Mouse (Mus musculus) stomach, embryonic 15.5 days (tissue): ENCODE measurements around the gene Pdcd2. TPM values are rescaled to one million over a fixed set of nuclear protein-coding genes. Genes with fewer than 3 reads are reported as not detected.
"Not testable (repeated sequence)": the region's sequence is repeated elsewhere in the genome, so short reads cannot be mapped to it uniquely, and the experiment has no call there.

Experiments
- ATAC-seq: fragments of 200-750 bp; cut with Nextera tagmentation; 2 replicates; pipeline ENCODE4 v1.8.0; 2017; ENCODE audit warnings: low read depth, moderate number of reproducible peaks, moderate TSS enrichment; ENCODE audit not compliant: insufficient read depth, low FRiP score
- H3K27ac ChIP-seq: fragments of 300-500 bp; sonication (generic); 2 replicates; pipeline ENCODE4 v1.5.1; 2015; ENCODE audit warnings: mild to moderate bottlenecking, inconsistent platforms
- H3K27me3 ChIP-seq: fragments of 300-500 bp; sonication (generic); replicated peaks from 2 replicates; pipeline ENCODE4 v1.6.1; 2015; ENCODE audit warnings: inconsistent platforms
- H3K36me3 ChIP-seq: fragments of 300-500 bp; sonication (generic); 2 replicates; pipeline ENCODE4 v1.6.1; 2015; ENCODE audit warnings: inconsistent platforms
- H3K4me1 ChIP-seq: fragments of 300-500 bp; sonication (generic); 2 replicates; pipeline ENCODE4 v1.6.1; 2015; ENCODE audit warnings: inconsistent platforms
- H3K4me2 ChIP-seq: fragments of 300-500 bp; sonication (generic); 2 replicates; pipeline ENCODE4 v1.6.1; 2015; ENCODE audit warnings: mild to moderate bottlenecking, inconsistent platforms
- H3K4me3 ChIP-seq: fragments of 300-500 bp; sonication (generic); replicated peaks from 2 replicates; pipeline ENCODE4 v1.5.1; 2015; ENCODE audit warnings: inconsistent platforms
- H3K9ac ChIP-seq: fragments of 300-500 bp; sonication (generic); 2 replicates; pipeline ENCODE4 v1.6.1; 2015; ENCODE audit warnings: inconsistent platforms
- H3K9me3 ChIP-seq: fragments of 300-500 bp; sonication (generic); 2 replicates; pipeline ENCODE4 v1.6.1; 2016; ENCODE audit warnings: inconsistent platforms
- WGBS: fragments of 180-500 bp; shearing (Covaris S2); methylation state at CpG from one replicate; pipeline ENCODE4 v1.1.7; 2015; 5-methylcytosine and 5-hydroxymethylcytosine counted together
- polyA plus RNA-seq: library from polyadenylated mRNA; unstranded; fragments of >200 nt; fragmentation: Nextera tagmentation; extraction: Ambion mirVana; gene quantifications from 2 replicates; pipeline ENCODE4 v1.2.1, GENCODE M21; 2015

Pdcd2 gene
- polyA plus RNA-seq, result 45.1 and 52.8 TPM in 2 replicates

DNA sequence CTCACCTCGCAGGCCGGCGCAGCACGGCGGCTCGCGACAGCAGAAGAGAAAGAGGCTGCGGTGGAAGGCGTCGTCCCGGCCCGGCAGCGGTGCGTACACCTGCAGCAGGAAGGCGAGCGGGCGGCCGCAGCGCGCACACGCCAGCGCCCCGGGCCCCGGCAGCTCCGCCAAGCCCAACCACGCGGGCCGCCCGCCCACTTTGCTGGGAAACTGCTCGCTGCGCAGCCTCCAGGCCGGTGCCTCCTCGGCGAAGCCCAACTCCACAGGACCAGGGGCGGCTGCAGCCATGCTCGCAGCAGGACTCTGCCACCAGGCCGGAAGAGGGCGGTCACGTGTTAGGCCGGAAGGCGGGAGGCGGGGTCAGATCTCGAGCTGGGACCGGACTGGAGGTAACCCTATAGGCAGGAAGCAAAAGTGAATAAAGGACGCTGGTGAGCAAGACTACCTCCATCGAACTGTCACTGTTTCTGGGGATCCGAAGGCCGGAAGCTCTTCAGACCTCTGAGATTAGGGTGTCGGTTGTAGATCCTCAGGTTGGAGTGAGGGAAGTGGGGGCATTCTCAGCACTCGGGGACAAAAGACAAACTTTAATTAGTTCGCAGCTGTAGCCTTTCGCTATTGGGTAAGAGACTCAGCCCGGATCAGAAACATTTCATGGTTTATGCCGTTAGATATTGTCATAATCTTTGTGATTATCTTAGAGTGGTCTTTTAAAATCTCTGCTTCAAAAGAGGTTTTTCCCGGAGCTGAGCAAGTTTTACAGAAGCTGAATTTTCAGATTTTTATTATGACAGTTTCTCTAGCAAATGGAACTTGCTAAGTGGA, at the start of gene Pdcd2:
Gene Pdcd2 (minus strand): TSS at position 316 of the 825 bp plus-strand sequence.
- WGBS, result 1% methylated on average over 55 of the region's 55 CpGs
- H3K4me2 ChIP-seq, result peak within 1 kb of the TSS; percentile 80
- H3K9me3 ChIP-seq, result no peaks in the 10 kb centered on the region
- H3K4me3 ChIP-seq, result peak within 1 kb of the TSS; percentile 93
- ATAC-seq, result peak; percentile 100
- H3K27ac ChIP-seq, result peak within 1 kb of the TSS; percentile 88
- H3K36me3 ChIP-seq, result peaks cover 3% of the 10 kb centered on the region; the same call in 1 of the 2 replicates
- H3K9ac ChIP-seq, result peak within 1 kb of the TSS; percentile 93
- peaks cover 6% of the 10 kb centered on the region for H3K4me1 ChIP-seq
- no peaks in the 10 kb centered on the region for H3K27me3 ChIP-seq

DNA sequence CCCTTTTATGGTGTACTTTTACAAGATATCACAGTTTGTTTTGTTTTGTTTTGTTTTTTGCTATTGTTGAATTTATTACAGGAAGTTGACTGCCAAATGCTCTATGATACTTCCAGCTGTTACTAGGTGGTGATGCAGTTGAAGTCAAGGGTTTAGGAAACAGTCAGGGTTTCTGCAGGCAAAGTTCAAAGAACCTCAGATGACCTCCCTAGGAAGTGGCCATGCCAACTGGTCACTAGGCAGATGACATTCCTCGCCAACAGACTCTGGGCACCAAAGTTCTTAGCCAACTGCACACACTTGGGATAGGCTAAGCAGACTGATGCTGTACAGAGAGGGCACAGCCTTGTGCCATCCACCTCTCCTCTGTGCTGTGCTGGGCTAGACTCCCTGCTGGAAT, 48.0 kb upstream of the Pdcd2 start:
- H3K4me1 ChIP-seq, result no peaks in the 10 kb centered on the region
- no peaks in the 10 kb centered on the region for H3K36me3 ChIP-seq
- no peaks in the 10 kb centered on the region for H3K27me3 ChIP-seq
- no peaks in the 10 kb centered on the region for H3K9me3 ChIP-seq
- H3K9ac ChIP-seq, result no peak overlapping the region
- WGBS, result 60% methylated on average over 1 of the region's 1 CpGs
- ATAC-seq, result no peak
- no peak overlapping the region for H3K4me2 ChIP-seq
- no peak overlapping the region for H3K4me3 ChIP-seq
- no peak overlapping the region for H3K27ac ChIP-seq

DNA sequence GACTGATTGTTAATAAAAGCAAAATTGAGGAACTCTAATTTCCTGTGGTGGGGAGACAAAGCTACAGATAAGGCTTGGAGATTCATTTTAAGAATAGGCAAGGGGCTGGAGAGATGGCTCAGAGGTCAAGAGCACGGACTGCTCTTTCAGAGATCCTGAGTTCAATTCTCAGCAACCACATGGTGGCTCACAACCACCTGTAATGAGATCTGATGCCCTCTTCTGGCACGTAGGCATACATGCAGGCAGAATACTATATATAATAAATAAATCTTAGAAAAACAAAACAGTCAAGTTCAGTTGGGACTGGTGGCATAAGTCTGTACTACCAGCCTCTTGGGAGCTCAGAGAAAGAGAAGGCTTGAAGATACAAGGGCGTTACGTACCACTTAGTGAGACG, 39.8 kb upstream of the Pdcd2 start:
- H3K27ac ChIP-seq, result no peak overlapping the region
- 74% methylated on average over 5 of the region's 5 CpGs for WGBS
- no peaks in the 10 kb centered on the region for H3K4me1 ChIP-seq
- no peaks in the 10 kb centered on the region for H3K9me3 ChIP-seq
- no peak for ATAC-seq
- H3K4me3 ChIP-seq, result no peak overlapping the region
- H3K27me3 ChIP-seq, result no peaks in the 10 kb centered on the region
- H3K36me3 ChIP-seq, result no peaks in the 10 kb centered on the region
- H3K9ac ChIP-seq, result no peak overlapping the region
- no peak overlapping the region for H3K4me2 ChIP-seq

DNA sequence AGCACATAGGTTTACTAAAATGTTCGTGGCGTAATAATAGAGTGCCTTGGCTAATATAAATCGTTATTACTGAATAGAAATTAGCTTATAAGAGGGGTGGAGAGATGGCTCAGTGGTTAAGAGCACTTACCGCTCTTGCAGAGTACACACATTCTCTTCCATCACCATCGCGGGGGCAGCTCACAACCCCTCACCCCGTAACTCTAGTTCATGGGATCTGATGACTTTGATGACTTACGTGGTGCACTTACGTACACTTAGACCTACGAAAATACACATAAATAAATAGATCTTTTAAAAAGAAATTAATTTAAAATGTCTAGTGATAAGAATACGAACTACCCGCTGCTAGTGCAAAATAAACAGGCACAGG, 37.8 kb upstream of the Pdcd2 start:
- 29% methylated on average over 12 of the region's 12 CpGs for WGBS
- H3K27me3 ChIP-seq, result no peaks in the 10 kb centered on the region
- no peaks in the 10 kb centered on the region for H3K9me3 ChIP-seq
- peak overlapping the region; percentile 54 for H3K4me3 ChIP-seq
- peak overlapping the region; percentile 68 for H3K4me2 ChIP-seq
- H3K9ac ChIP-seq, result no peak overlapping the region
- H3K36me3 ChIP-seq, result no peaks in the 10 kb centered on the region
- H3K27ac ChIP-seq, result no peak overlapping the region
- no peak for ATAC-seq
- no peaks in the 10 kb centered on the region for H3K4me1 ChIP-seq

DNA sequence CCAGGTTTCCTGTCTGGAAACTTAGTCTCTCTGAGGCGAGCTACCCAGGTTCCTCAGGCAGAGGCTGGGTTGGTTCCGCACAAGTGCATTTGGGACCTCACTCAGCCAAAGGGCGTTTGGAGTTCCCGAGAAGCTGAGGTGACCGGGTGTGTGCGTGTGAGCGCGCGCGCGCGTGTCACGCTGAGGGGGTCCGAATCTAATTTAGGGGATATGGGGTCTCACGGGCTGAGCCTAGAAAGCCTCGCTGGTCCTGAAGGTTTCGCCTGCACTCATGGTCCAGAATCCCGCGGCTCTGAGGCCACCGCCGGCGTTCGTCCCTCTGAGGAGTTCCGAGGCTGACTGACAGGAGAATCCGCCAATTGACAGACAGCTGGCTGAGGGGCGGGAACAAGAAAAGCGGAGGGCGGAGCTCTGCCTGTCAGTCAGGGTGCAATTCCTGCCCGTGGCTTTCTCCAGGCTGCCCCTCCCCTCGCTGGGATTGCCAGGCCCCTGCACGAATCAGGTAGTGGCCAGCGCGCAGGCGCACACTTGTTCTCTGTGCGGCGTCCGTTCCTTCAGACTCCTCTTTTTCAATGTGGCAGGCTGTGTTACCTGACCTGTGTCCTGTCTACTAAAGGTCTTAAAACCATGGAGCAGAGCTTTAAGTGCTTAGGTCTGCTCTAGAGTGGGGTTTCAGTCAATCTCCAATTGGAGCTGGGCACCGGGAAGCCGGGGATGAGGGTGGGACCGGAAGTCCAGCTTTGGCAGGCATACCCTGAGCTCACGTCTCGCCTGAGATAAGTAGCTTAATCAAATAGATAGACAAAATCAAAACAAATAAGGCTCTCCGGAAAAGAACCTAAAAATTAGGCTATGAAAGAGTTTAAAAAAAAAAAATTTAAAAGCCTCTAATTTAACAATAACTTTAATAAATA, 37.2 kb upstream of the Pdcd2 start, which contains the start of gene Prdm9:
Gene Prdm9 (minus strand): TSS at position 341 of the 914 bp plus-strand sequence.
- Histone ChIP-seq H3K4me1 (no peaks in the 10 kb centered on the region), H3K27me3 (no peaks in the 10 kb centered on the region), H3K36me3 (no peaks in the 10 kb centered on the region), H3K27ac (peak within 1 kb of the TSS; percentile 92), H3K9ac (peak within 1 kb of the TSS; percentile 68), H3K4me3 (peak within 1 kb of the TSS; percentile 54), H3K9me3 (no peaks in the 10 kb centered on the region), H3K4me2 (peak within 1 kb of the TSS; percentile 86)
- WGBS, result under 1% methylated on average over 43 of the region's 43 CpGs
- peak; percentile 100 for ATAC-seq

DNA sequence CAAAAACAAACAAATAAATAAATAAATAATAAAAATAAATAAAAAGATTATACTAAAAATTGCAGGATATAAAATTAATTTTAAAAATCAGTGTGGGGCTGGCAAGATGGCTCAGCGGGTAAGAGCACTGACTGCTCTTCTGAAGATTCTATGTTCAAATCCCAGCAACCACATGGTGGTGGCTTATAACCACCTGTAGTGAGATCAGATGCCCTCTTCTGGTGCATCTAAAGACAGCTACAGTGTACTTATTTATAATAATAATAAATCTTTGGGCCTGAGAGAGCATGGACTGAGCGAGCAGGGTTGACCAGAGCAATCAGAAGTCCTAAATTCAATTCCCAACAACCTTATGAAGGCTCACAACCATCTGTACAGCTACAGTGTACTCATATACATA, 32.8 kb upstream of the Pdcd2 start:
- no peaks in the 10 kb centered on the region for H3K9me3 ChIP-seq
- H3K9ac ChIP-seq, result no peak overlapping the region
- ATAC-seq, result no peak
- H3K4me2 ChIP-seq, result no peak overlapping the region
- H3K27me3 ChIP-seq, result no peaks in the 10 kb centered on the region
- 76% methylated on average over 2 of the region's 2 CpGs for WGBS
- no peaks in the 10 kb centered on the region for H3K36me3 ChIP-seq
- no peak overlapping the region for H3K4me3 ChIP-seq
- H3K27ac ChIP-seq, result no peak overlapping the region
- no peaks in the 10 kb centered on the region for H3K4me1 ChIP-seq

DNA sequence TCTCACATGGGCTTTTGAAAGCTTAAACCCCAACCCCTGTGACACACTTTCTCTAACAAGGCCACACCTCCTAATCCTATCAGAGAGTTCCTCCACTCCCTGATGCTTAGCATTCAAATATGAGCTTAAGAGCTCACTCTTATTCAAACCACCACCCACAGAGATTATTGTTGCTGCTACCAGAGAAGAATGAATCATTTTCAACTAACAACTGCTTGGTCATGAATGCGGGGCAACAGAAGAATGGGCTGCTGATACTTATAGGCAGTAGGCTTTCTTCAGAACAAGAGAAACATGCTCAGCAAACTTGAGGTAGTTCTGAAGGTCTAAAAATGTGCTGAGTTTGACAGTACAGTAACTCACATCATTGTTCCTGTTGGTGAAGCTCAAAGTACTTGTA, 22.6 kb upstream of the Pdcd2 start:
- Histone ChIP-seq H3K4me2 (no peak overlapping the region), H3K9me3 (no peaks in the 10 kb centered on the region), H3K4me1 (no peaks in the 10 kb centered on the region), H3K9ac (no peak overlapping the region), H3K27ac (no peak overlapping the region), H3K4me3 (no peak overlapping the region), H3K36me3 (no peaks in the 10 kb centered on the region), H3K27me3 (no peaks in the 10 kb centered on the region)
- ATAC-seq, result no peak
- 59% methylated on average over 1 of the region's 1 CpGs for WGBS

DNA sequence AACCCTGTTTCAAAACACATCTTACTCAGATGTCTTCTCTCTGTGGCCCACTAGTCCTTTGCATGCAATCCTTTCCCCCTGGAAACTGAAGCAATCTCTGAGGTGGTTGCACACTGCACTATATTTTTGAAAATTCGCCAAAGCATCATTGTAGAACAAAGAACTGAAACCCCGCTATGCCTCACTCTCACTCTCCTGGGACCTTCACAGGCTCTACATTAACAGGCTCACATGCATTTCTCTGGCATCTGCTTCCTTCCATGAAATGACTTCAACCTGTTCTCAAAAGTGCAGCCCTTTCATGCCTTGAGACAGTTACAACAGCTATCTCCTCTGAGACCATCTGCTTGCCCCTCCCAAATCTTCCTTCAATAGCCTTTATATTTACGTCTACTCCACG, 19.3 kb upstream of the Pdcd2 start:
- H3K27me3 ChIP-seq, result no peaks in the 10 kb centered on the region
- WGBS, result 66% methylated on average over 4 of the region's 4 CpGs
- H3K9ac ChIP-seq, result no peak overlapping the region
- ATAC-seq, result no peak
- H3K4me1 ChIP-seq, result no peaks in the 10 kb centered on the region
- no peaks in the 10 kb centered on the region for H3K36me3 ChIP-seq
- no peak overlapping the region for H3K4me3 ChIP-seq
- H3K27ac ChIP-seq, result no peak overlapping the region
- H3K4me2 ChIP-seq, result no peak overlapping the region
- no peaks in the 10 kb centered on the region for H3K9me3 ChIP-seq

DNA sequence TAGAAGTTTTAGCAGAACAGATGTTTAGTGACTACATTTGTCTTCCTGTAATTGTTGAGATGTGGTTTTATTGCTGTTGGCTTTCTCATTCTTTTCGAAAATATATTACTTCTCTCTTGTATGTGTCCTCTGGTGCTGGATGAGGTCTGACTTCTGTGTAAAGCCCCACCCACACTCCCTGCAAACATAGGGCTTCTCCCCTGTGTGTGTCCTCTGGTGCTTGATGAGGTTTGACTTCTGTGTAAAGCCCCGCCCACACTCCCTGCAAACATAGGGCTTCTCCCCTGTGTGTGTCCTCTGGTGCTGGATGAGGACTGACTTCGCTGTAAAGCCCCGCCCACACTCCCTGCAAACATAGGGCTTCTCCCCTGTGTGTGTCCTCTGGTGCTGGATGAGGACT, 16.8 kb upstream of the Pdcd2 start:
- H3K4me1 ChIP-seq, H3K9me3 ChIP-seq, H3K9ac ChIP-seq, H3K27me3 ChIP-seq, ATAC-seq, H3K4me2 ChIP-seq, H3K27ac ChIP-seq, H3K36me3 ChIP-seq, H3K4me3 ChIP-seq: not testable (repeated sequence)
- WGBS, result 61% methylated on average over 4 of the region's 4 CpGs

DNA sequence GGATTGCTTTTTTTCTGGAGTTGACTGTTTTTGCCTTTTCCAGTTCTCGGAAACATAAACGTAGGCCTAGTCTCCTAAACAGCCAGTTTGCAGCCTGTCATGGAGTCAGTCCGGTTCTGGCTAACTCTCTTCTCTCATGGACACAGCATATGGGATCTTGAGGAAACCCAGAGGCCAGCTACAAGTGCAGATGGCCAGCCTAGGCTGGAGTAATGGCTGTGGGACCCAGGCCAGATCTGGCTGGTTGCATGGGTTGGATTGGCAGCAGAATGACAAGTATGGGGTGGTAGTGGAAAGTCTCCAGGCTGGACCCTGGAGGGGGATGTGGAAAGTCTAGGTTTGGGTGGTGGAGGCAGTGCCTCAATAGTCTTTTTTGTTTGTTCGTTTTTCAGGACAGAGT, 13.2 kb upstream of the Pdcd2 start:
- Histone ChIP-seq H3K27me3 (no peaks in the 10 kb centered on the region), H3K36me3 (no peaks in the 10 kb centered on the region), H3K27ac (no peak overlapping the region), H3K9me3 (no peaks in the 10 kb centered on the region), H3K9ac (no peak overlapping the region), H3K4me1 (no peaks in the 10 kb centered on the region), H3K4me2 (no peak overlapping the region), H3K4me3 (no peak overlapping the region)
- no peak for ATAC-seq
- 72% methylated on average over 4 of the region's 4 CpGs for WGBS

DNA sequence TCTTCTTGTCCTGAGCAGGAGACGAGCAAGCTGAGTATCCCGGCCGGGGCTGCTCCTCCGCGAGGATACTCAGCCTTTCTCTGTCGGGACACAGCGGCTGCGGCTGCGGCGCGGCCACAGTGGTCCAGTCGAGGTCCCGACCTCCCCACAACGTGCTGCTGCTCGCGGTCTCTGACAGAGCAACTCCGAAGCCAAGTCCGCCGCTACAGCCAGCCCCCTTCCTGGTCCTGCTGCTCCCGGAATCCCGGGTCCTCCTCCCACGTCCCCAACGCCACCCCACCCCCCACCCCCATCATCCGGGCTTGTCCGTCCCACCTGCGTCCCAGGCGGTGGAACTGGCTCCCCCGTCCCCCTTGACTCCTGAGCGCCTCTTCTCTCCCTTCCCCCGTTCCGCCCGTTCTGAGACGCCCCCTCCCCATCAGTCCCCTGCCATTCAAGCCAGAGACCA, 9.4 kb upstream of the Pdcd2 start:
- H3K4me2 ChIP-seq, result peak overlapping the region; percentile 92
- WGBS, result under 1% methylated on average over 33 of the region's 33 CpGs
- H3K9me3 ChIP-seq, result no peaks in the 10 kb centered on the region
- 0 out of 2 replicates have a peak overlapping the region, but pooled peaks have one; percentile 2 for H3K9ac ChIP-seq
- H3K4me1 ChIP-seq, result no peaks in the 10 kb centered on the region
- H3K27me3 ChIP-seq, result no peaks in the 10 kb centered on the region
- H3K4me3 ChIP-seq, result peak overlapping the region; percentile 46
- ATAC-seq, result no peak; the same call in 1 of the 2 replicates
- no peaks in the 10 kb centered on the region for H3K36me3 ChIP-seq
- H3K27ac ChIP-seq, result no peak overlapping the region

DNA sequence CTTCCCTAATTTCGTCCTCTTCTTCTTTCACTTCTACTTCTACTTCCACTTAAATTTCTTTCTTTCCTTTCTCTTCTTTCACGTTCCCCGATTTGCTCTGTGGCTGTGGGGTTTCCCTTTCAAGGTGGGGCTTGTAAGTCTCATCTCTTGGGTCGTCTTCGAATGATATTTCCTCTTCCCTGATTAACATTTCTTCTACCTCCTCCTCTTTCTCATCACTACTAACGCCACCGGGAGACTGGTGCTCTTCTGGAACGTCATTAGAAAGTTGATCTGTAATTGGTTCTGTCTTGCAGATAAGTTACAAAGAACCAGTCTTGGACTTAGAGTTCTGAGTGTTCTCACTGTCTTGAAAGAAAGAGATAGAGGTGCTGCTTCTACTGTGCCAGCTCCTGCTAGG, 8.8 kb upstream of the Pdcd2 start:
- WGBS, result 22% methylated on average over 8 of the region's 8 CpGs
- H3K4me1 ChIP-seq, result no peaks in the 10 kb centered on the region
- peak overlapping the region; percentile 92 for H3K4me2 ChIP-seq
- H3K9me3 ChIP-seq, result no peaks in the 10 kb centered on the region
- H3K27ac ChIP-seq, result no peak overlapping the region
- no peak for ATAC-seq
- H3K9ac ChIP-seq, result 0 out of 2 replicates have a peak overlapping the region, but pooled peaks have one; percentile 2
- H3K36me3 ChIP-seq, result no peaks in the 10 kb centered on the region
- peak overlapping the region; percentile 46 for H3K4me3 ChIP-seq
- H3K27me3 ChIP-seq, result no peaks in the 10 kb centered on the region
